In genomic region chr14:40830094-40830493, GRCm38 (mm10) we compare ENCODE assay signal across 21 mouse cellular contexts.
DNase-seq lines count a peak whose midpoint lies in the region; ATAC-seq and TF ChIP-seq lines count a peak whose summit lies in the region.
"Had no signal": no experiment of that assay in that cellular context is flagged by ENCODE, and none has a peak within 500 bp of the region (broad histone marks: within the 10 kb centered on the region; RNA-seq: fewer than 3 reads in every experiment).

No protein-coding gene starts in this region.

- peak overlapping the region; percentile 35; the same call in 1 of the 2 replicates for H3K4me2 ChIP-seq in intestine, embryonic 16.5 days (ENCODE audit: low read depth, low read length)
- peak overlapping the region; percentile 9; the same call in 1 of the 2 replicates for H3K4me2 ChIP-seq in kidney, embryonic 16.5 days (replicated peaks; ENCODE audit: low read depth, low read length)
- H3K4me2 ChIP-seq in neural tube, embryonic 12.5 days (replicated peaks): peak overlapping the region; percentile 12; the same call in 1 of the 2 replicates
- H3K4me2 ChIP-seq in lung, postnatal 0 days (replicated peaks; ENCODE audit: low read depth, low read length): no peak overlapping the region
- H3K4me2 ChIP-seq: embryonic facial prominence, embryonic 12.5 days; hindbrain, embryonic 12.5 days; liver, embryonic 13.5 days had no signal

- no peak for TF ChIP-seq CTCF in Patski (IDR thresholded peaks at IDR 0.05)
- no peak for TF ChIP-seq CTCF in lung, postnatal 0 days (IDR thresholded peaks at IDR 0.05)

- H3K4me3 ChIP-seq in intestine, embryonic 16.5 days (ENCODE audit: low read length): no peak overlapping the region
- H3K4me3 ChIP-seq in kidney, embryonic 16.5 days (ENCODE audit: low read length): no peak overlapping the region
- H3K4me3 ChIP-seq in neural tube, embryonic 12.5 days: no peak overlapping the region
- H3K4me3 ChIP-seq in lung, postnatal 0 days (ENCODE audit: low read depth, low read length): no peak overlapping the region
- H3K4me3 ChIP-seq: embryonic facial prominence, embryonic 12.5 days; heart, embryonic 10.5 days; hindbrain, embryonic 12.5 days; liver, embryonic 13.5 days had no signal

- ATAC-seq in Patski: peak; percentile 33
- ATAC-seq in intestine, embryonic 16.5 days: peak; percentile 90
- ATAC-seq in kidney, embryonic 16.5 days (ENCODE audit: low FRiP score, low TSS enrichment): peak; percentile 87
- ATAC-seq in neural tube, embryonic 12.5 days (ENCODE audit: low FRiP score, low read depth): no peak
- ATAC-seq in lung, postnatal 0 days: no peak
- ATAC-seq: inflammation-experienced regulatory T-cells, adult 6 months had no signal

- H3K4me1 ChIP-seq in intestine, embryonic 16.5 days (ENCODE audit: control insufficient read depth, insufficient read depth, low read length): no peaks in the 10 kb centered on the region
- H3K4me1 ChIP-seq in kidney, embryonic 16.5 days (ENCODE audit: insufficient read depth, low read length): peaks cover 7% of the 10 kb centered on the region
- no peaks in the 10 kb centered on the region for H3K4me1 ChIP-seq in neural tube, embryonic 12.5 days
- no peaks in the 10 kb centered on the region for H3K4me1 ChIP-seq in lung, postnatal 0 days (ENCODE audit: insufficient read depth, low read depth, low read length)
- H3K4me1 ChIP-seq: embryonic facial prominence, embryonic 12.5 days; heart, embryonic 10.5 days; hindbrain, embryonic 12.5 days; liver, embryonic 13.5 days had no signal

- H3K9me3 ChIP-seq in intestine, embryonic 16.5 days (ENCODE audit: control insufficient read depth, low read length): no peaks in the 10 kb centered on the region
- no peaks in the 10 kb centered on the region for H3K9me3 ChIP-seq in kidney, embryonic 16.5 days (ENCODE audit: low read length)
- H3K9me3 ChIP-seq in neural tube, embryonic 12.5 days: no peaks in the 10 kb centered on the region
- no peaks in the 10 kb centered on the region for H3K9me3 ChIP-seq in lung, postnatal 0 days (ENCODE audit: low read length)
- H3K9me3 ChIP-seq: embryonic facial prominence, embryonic 12.5 days; heart, embryonic 10.5 days; hindbrain, embryonic 12.5 days; liver, embryonic 13.5 days had no signal

- 40% methylated on average over 11 of the region's 11 CpGs for whole genome bisulfite sequencing in intestine, embryonic 16.5 days
- WGBS in kidney, embryonic 16.5 days: 23% methylated on average over 11 of the region's 11 CpGs
- 23% methylated on average over 11 of the region's 11 CpGs for WGBS in neural tube, embryonic 12.5 days
- 59% methylated on average over 11 of the region's 11 CpGs for WGBS in lung, postnatal 0 days

- POLR2A ChIA-PET in Patski (lab: Charles Lee): no interaction called here

- CTCF ChIA-PET in Patski (lab: Charles Lee): interaction anchor here (1.1 kb wide), 2 partner anchors 23 to 55 kb away, joined by 3 to 6 read pairs; no protein-coding TSS in a partner anchor

- no peaks in the 10 kb centered on the region for H3K27me3 ChIP-seq in Patski
- H3K27me3 ChIP-seq in intestine, embryonic 16.5 days (replicated peaks; ENCODE audit: control insufficient read depth, insufficient read depth, low read length): no peaks in the 10 kb centered on the region
- H3K27me3 ChIP-seq in kidney, embryonic 16.5 days (ENCODE audit: insufficient read depth, low read length): no peaks in the 10 kb centered on the region
- no peaks in the 10 kb centered on the region for H3K27me3 ChIP-seq in neural tube, embryonic 12.5 days (replicated peaks)
- H3K27me3 ChIP-seq in lung, postnatal 0 days (replicated peaks; ENCODE audit: insufficient read depth, low read length): no peaks in the 10 kb centered on the region
- H3K27me3 ChIP-seq: embryonic facial prominence, embryonic 12.5 days; hindbrain, embryonic 12.5 days; liver, embryonic 13.5 days had no signal

- in situ Hi-C loops in Patski (cut with MboI; ENCODE audit: low pct_unique_long_range_greater_than_20kb): loop anchor here (10.0 kb wide), 1 partner anchor 145 kb away; no protein-coding TSS in a partner anchor

- DNase-seq in Patski (ENCODE audit: low read depth, low spot score): no peak
- no peak for DNase-seq in lung, postnatal 0 days (ENCODE audit: low spot score)
- DNase-seq in urinary bladder, postnatal 25 days (ENCODE audit: low spot score): no peak
- no peak for DNase-seq in right cerebral cortex, postnatal 10 days (ENCODE audit: low spot score in 2 of 2)
- DNase-seq: adrenal gland, postnatal 36 days; cerebellum, adult 8-10 months; gastrocnemius, postnatal 14 days; heart, postnatal 10 days; left cerebral cortex, postnatal 4 days; liver, embryonic 13.5 days; lung, postnatal 10 days; midbrain, embryonic 14.5 days; right cerebral cortex, postnatal 4 days; thymus, postnatal 14 days had no signal

- H3K36me3 ChIP-seq in intestine, embryonic 16.5 days (ENCODE audit: control insufficient read depth, insufficient read depth, low read length): no peaks in the 10 kb centered on the region
- no peaks in the 10 kb centered on the region for H3K36me3 ChIP-seq in kidney, embryonic 16.5 days (ENCODE audit: insufficient read depth, low read length)
- H3K36me3 ChIP-seq in neural tube, embryonic 12.5 days: no peaks in the 10 kb centered on the region
- H3K36me3 ChIP-seq in lung, postnatal 0 days (ENCODE audit: insufficient read depth, low read length): no peaks in the 10 kb centered on the region
- H3K36me3 ChIP-seq: embryonic facial prominence, embryonic 12.5 days; heart, embryonic 10.5 days; hindbrain, embryonic 12.5 days; liver, embryonic 13.5 days had no signal

- TF ChIP-seq EP300 in lung, postnatal 0 days (IDR thresholded peaks at IDR 0.05): no peak

- no peak overlapping the region for H3K9ac ChIP-seq in intestine, embryonic 16.5 days (ENCODE audit: low read depth, low read length)
- H3K9ac ChIP-seq in kidney, embryonic 16.5 days (replicated peaks; ENCODE audit: low read length): no peak overlapping the region
- no peak overlapping the region for H3K9ac ChIP-seq in neural tube, embryonic 12.5 days
- no peak overlapping the region for H3K9ac ChIP-seq in lung, postnatal 0 days (replicated peaks; ENCODE audit: low read depth)
- H3K9ac ChIP-seq: embryonic facial prominence, embryonic 12.5 days; hindbrain, embryonic 12.5 days; liver, embryonic 13.5 days had no signal

- H3K27ac ChIP-seq in intestine, embryonic 16.5 days (ENCODE audit: low read length): no peak overlapping the region
- peak overlapping the region; percentile 64 for H3K27ac ChIP-seq in kidney, embryonic 16.5 days (ENCODE audit: low read length)
- no peak overlapping the region for H3K27ac ChIP-seq in neural tube, embryonic 12.5 days
- H3K27ac ChIP-seq in lung, postnatal 0 days (ENCODE audit: low read length): no peak overlapping the region
- H3K27ac ChIP-seq: embryonic facial prominence, embryonic 12.5 days; heart, embryonic 10.5 days; hindbrain, embryonic 12.5 days; liver, embryonic 13.5 days had no signal

Comparison
In these comparisons a context has a peak if more than half of its experiments do, and no peak if none do; other contexts are left out.
1. ATAC-seq: peak in Patski (single experiment), intestine, embryonic 16.5 days (single experiment) and kidney, embryonic 16.5 days (single experiment); none in neural tube, embryonic 12.5 days (single experiment) and lung, postnatal 0 days (single experiment).